Mouse (Mus musculus) liver, adult (tissue): ENCODE measurements at regions not wholly inside any gene's neighbourhood (a gene's known extent, or its start where the extent isn't known, plus 50 kb on each side); places are given as distances from the start of the nearest gene placed in this dataset.

Experiments used
- GATA4 ChIP-seq: IDR thresholded peaks from 2 replicates; pipeline ENCODE4 v1.6.1; 2014; ENCODE audit warnings: mild to moderate bottlenecking, low read length; ENCODE audit not compliant: insufficient replicate concordance

GRCm38 (mm10) chr8:46898697-46899445 lies 87.8 kb upstream of the Enpp6 start:
- TF ChIP-seq GATA4: no peak

GRCm38 (mm10) chr8:46900826-46901225 lies 85.9 kb upstream of the Enpp6 start:
- TF ChIP-seq GATA4: no peak

- no peak for TF ChIP-seq GATA4
Observed at GRCm38 (mm10) chr8:46904731-46905130, 82.0 kb upstream of the Enpp6 start.

GRCm38 (mm10) chr8:46907390-46907789 lies 79.3 kb upstream of the Enpp6 start:
- TF ChIP-seq GATA4: no peak

GRCm38 (mm10) chr8:46908186-46908585 lies 78.5 kb upstream of the Enpp6 start:
- TF ChIP-seq GATA4: no peak

- TF ChIP-seq GATA4: no peak
Observed at GRCm38 (mm10) chr8:46913956-46914355, 72.7 kb upstream of the Enpp6 start.

GRCm38 (mm10) chr8:46920071-46920470 lies 66.6 kb upstream of the Enpp6 start:
- no peak for TF ChIP-seq GATA4

- TF ChIP-seq GATA4: no peak
Observed at GRCm38 (mm10) chr8:46921075-46921474, 65.6 kb upstream of the Enpp6 start.

- TF ChIP-seq GATA4: no peak
Observed at GRCm38 (mm10) chr8:46921585-46921984, 65.1 kb upstream of the Enpp6 start.

GRCm38 (mm10) chr8:46924787-46925548 lies 61.7 kb upstream of the Enpp6 start:
- TF ChIP-seq GATA4: no peak

- no peak for TF ChIP-seq GATA4
Observed at GRCm38 (mm10) chr8:46928718-46929117, 58.0 kb upstream of the Enpp6 start.

- TF ChIP-seq GATA4: no peak
Observed at GRCm38 (mm10) chr8:46929678-46930077, 57.0 kb upstream of the Enpp6 start.

- no peak for TF ChIP-seq GATA4
Observed at GRCm38 (mm10) chr8:46931267-46931666, 55.4 kb upstream of the Enpp6 start.

- TF ChIP-seq GATA4: no peak
Observed at GRCm38 (mm10) chr8:46933256-46933655, 53.4 kb upstream of the Enpp6 start.

GRCm38 (mm10) chr8:46934254-46934653 lies 52.4 kb upstream of the Enpp6 start:
- no peak for TF ChIP-seq GATA4

GRCm38 (mm10) chr8:46934898-46935297 lies 51.8 kb upstream of the Enpp6 start:
- peak; percentile 16; the same call in 1 of the 2 replicates for TF ChIP-seq GATA4
